Mouse (Mus musculus): Measurements from ENCODE around the gene Gm6993.

- no peak for TF ChIP-seq CTCF (IDR thresholded peaks at IDR 0.05; ENCODE audit: low read depth)
- TF ChIP-seq EP300 (IDR thresholded peaks at IDR 0.05; ENCODE audit: low read depth) = no peak
Observed at GRCm38 (mm10) chr12:31217232-31217631, 23.3 kb upstream of the Gm6993 start.
